Mouse (Mus musculus) embryo, embryonic 9.5 days (tissue): ENCODE measurements around the gene Lrrc66.
"Not testable (repeated sequence)": the region's sequence is repeated elsewhere in the genome, so short reads cannot be mapped to it uniquely, and the experiment has no call there.

Source experiments
- DNase-seq: peaks from one replicate; pipeline ENCODE4 v3.0.0-alpha.2; 2017; ENCODE audit errors: extremely low spot score

Lrrc66 gene

DNA sequence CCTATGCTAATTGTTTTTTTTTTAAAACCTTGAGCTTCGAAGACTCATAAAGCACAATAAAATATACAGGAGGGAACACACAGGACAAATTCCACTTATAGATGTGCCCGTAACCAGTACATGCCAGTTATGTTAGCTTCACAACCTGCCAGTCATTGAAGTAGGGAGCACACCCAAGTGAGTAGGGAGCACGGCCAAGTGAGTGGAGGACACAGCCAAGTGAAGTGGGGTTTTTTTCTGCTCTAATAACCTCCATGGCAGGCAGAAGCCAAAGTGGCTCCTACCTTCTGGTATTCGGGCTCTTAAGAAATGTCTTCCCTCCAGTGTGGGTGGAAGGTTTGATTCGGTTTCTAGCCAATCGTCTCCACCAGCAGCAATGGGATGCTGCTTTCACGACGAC, 19.0 kb downstream of the Lrrc66 start:
- no peak for DNase-seq

DNA sequence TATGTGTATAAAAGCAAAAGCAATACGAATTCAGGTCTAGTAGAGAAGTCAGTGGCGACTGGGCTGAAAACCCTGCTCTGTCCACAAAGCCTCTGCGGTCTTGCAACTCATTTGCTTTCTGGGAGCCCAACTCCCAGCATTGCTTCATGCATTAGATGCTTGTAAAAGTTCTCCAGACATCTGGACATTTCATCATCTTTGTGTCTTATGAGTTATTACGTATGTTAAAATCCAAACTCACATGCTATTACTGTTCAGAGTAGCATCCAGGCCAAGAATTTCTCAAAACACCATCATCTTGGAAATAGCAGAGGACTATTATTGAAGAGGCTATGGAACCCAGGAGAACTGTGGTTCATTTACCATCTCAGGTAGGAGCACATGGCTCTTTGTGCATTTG, 21.3 kb downstream of the Lrrc66 start:
- no peak for DNase-seq

DNA sequence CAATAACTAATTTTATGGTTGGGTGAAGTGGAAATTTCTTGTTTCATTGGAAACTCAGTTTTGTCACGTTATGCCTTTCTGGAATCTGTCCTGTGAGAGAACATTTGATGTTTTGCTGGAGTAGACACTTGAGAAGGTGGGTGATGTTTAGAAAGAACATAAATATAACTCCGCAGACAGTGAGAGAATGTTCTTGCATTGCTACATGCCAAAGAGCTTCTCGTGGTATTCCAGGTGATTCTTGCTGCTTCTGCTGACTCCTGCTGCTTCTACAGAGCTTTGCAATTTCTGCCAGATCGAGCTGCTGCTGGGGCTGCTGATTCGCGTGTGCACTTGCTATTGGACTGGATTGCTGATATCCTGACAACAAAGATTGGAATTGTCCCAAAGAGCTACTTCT, 27.4 kb downstream of the Lrrc66 start:
- no peak for DNase-seq

DNA sequence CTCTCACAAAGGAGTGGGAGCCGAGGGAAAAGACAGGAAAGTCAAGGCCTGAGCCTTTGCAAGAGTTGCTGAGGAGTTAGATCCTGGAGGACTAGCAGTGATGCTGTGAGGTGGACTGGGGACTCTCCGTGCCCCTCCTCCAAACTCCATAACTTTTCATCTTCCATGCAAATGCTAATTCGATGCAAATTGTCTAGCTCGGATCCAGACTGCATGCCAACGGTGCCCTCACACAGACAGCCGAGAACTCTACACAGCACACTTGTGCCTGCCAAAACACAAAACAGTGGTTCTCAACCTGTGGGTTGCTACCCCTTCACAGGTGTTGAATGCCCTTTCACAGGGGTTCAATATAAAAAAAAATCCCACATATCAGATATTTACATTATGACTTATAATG, 27.8 kb downstream of the Lrrc66 start:
- no peak for DNase-seq

DNA sequence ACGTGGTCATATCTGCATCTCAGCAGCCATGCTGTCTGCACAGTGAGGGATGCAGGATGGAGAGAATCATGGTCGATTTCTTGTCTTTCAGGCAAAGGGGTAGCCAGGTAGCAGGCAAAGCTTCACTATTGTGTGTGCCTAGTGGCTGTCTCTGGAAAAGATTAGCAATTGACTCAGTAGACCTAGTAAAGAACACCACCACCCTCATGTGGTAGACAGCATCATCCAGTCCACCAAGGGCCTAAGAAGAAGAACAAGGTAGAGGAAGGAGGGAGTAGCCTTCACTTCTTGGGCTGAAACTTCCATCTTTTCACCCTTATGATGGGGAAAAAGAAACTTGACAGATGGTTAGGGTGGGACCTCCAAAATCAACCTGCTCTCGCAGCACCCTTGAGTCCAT, 29.5 kb downstream of the Lrrc66 start:
- DNase-seq: no peak

DNA sequence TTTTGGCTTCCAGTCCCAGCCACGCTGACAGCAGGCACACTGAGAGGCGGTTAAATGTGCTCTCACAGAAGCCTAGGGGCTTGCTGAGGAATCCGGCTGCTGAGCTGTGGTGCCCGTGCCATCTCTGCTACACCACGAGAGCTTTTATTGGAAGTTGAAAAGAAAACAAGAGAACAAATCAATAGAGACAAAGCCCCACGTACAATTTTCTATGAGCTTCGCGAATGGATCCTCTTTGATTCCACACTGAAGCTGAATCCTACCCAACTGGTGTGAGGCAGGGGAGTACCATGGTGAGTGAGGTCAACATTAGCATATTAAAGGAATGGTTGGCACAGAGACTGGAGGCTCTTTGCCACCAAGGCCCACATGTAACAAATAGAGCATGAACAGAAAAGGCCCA, 31.0 kb downstream of the Lrrc66 start:
- no peak for DNase-seq

DNA sequence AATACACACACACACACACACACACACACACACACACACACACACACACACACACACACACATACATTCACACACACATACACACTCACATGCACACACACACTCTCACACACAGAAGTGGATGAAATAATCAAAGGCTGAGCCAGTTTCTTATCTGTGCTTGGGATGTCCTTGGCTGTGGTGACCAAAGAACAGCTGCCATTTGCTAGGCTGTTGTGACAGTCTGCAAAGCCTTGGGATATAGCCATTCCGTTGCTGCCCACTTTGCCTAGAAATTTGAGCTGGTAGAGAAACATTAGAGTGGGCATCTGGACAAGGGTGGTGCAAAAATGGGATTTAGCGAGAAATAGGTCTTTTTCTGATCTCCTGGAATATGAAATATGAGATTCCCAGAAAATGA, 32.3 kb downstream of the Lrrc66 start:
- DNase-seq: no peak

DNA sequence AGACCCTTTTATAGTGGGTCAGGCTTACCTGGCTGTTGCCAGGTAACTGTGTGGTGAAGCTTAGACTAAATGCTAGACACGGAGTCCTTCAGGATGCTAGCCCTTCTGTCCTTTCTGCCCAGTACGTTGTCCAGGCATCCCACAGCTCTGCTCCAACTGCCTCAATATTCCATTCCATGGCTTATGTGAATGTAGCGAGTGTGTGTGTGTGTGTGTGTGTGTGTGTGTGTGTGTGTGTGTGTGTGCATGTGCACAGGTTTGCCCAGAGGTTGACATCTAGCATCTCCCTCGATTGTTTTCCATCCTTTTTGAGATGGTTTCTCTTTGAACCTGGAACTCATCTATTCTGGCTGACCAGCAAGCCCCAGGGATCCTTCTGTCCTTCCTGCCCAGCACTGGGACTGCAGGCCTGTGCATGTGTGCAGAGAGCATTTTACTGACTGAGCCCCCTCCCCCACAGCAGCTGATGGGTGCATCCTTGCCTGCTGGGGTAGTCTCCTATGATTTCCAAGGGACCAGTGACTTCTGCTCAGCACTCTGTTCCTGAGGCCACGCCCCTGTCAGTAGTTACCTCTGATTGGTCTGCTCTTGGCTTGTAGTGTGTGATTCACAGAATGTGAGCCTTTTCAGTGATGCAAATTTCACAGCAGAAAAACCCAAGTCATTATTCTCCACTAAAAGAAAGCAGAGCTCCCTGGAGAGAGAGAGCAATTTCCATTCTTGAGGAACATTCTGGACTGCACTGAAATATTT, 33.2 kb downstream of the Lrrc66 start:
- no peak for DNase-seq

DNA sequence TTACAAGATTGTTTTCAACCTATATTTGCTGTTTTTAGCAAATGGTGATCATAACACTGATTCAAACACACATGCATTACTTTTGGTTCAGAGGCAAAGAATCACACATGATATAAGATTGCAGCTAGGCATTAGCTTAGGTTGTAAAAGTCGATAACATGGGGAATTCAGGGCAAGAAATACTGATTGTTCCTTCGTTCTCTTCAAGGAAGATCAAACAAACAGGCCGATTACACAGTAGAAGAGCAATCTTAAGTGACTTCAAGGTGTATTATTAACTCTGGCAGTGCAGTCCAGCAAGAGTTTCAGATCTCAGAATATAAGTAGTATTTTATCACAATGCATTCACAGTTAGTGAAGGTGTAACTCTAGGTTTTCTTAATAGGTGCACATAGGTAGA, 45.2 kb downstream of the Lrrc66 start:
- no peak for DNase-seq

DNA sequence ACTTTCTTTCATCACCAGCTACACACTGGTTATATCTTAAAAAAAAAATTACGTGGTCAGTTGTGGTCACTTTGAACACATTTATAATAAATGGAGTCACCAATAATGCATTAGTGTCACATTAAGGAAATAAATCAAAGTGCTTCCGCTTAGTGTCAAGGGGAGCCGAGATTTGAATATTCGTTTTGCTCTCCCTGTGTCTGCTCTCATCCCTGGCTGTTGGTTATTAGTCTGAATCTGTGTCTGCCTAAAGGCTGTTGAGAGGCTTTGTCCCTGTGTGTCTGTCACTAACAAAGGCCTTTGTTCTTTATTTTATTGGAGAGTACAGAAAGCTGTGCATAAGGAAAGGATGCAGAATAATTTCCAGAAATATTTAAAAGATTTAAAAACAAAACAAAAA, 45.7 kb downstream of the Lrrc66 start:
- DNase-seq: no peak

DNA sequence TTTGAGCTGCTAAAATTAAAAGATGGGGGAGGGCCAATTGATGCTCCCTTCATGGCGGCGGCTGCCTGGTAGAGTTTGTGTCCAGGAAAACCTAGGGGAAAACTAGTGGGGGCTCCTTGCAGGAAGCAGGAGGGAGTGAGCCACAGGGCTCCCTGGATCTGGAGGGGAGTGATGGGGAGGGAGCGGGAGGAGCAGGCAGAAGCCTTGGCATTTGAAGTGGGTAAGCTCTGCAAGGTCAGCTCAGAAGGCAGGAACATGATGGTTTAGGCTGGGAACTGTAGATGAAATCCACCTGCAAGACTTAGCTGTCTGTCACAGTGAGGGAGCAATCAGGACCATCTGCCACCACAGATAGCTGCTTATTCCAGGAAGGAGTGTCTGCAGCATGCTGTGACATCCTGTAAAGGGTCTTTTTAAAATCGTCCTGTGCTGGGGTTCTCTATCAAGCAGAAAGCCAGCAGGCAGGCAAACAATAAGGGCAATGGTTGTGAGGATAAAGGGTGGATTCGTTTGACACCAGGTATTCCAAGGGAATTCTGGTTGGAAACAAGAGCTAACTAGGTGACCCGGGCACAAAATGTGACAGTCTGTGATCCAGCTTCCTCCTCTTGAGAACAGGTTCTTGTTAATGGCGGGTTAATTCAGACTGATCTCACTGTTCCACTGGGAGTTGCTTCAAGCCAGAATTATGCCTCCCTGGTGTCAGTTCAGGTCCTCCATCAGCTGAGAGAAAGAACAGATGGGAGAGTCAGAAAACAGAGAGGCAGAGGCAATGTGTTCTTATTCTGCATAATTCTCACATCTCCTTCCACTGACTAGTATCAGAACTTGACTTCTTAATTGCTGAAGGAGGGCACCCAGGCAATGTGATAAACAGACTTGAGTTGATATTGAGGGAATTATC, 46.9 kb downstream of the Lrrc66 start:
- no peak for DNase-seq

DNA sequence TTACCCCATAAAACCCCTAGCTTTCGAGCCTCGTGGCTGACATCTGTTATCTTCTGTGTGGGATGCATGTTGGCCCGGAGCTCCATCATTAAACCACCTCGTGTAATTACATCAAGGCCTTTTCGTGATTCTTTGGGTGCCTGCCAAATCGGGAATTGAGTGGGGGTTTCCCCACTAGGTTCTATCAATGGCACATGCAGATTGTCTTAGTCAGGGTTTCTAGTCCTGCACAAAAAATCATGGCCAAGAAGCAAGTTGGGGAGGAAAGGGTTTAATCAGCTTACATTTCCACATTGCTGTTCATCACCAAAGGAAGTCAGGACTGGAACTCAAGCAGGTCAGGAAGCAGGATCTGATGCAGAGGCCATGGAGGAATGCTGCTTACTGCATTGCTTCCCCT, 48.3 kb downstream of the Lrrc66 start:
- DNase-seq: not testable (repeated sequence)

DNA sequence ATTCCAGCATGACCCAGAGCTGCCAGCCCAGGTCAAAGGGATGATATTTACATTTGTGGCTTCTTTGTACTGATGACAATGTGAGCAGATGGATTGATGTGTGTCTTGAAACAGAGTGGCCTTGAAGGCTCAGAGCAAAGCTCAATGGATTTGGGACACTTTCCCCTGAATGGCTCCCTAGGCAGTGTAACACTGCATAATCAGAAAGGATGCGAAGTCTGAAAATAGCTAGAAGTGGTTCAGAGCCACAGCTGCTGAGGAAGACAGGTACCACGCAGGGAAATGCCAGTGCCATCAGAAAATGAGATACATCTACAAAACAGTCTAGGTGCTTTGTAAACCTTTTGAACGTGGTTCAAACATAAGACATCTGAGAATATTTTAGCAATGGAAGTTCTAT, 54.2 kb downstream of the Lrrc66 start:
- no peak for DNase-seq

DNA sequence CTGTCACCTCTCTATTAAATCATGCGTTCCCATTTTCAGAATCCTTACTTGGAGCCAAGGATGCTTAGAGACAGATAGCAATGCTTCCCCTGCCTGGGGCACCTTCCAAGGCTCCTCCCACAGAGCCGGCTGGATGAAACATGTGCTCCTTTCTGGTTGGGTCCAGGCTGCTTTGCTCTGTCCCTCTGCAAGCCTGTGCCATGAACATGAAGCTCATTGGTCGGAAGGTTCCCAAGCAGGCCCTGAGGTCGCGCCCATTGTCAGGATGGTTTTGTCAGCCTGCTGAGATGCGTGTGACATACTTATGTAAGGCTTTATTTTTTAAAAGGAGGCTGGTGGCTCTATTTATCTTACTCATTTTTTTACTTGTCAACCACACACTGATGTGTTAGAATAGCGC, 55.6 kb downstream of the Lrrc66 start:
- DNase-seq: no peak

DNA sequence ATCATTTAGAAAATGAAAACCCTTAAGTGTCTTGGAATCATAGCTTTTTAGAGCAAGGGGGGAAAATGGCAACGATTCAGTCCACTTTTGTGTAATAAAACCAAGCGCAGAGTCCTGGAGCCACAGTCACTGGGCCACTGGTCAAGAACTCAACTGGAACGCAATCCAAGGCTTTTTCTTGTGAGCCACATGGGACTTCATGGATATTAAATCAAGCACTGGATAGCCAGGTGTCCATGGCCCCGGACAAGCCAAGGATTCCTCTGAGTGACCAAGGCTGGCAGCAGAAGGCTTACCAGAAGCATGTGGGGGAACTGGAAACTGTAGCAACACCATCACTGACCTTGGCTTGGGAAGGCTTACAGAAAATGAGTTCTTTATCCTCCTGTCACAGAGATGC, 57.7 kb downstream of the Lrrc66 start:
- DNase-seq: no peak

DNA sequence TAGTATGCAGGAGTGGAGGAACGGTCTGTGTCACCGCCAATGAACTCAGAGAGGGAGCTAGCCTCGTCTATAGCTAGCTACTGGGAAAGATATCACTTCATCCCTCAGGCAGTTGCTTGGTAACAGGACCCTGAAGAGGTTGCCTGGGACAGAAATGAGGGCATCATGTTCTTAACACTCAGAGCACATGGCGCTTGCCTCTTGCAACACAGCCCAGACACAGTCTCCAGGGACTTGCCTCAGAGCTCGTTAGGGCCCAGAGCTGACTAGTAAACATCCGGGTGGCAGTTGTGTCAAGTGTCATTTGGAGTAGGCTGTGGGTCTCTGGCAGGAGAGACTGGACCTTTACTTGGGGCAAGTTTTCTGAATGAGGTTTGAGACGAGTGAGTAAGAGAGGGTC, 58.5 kb downstream of the Lrrc66 start:
- DNase-seq: no peak

DNA sequence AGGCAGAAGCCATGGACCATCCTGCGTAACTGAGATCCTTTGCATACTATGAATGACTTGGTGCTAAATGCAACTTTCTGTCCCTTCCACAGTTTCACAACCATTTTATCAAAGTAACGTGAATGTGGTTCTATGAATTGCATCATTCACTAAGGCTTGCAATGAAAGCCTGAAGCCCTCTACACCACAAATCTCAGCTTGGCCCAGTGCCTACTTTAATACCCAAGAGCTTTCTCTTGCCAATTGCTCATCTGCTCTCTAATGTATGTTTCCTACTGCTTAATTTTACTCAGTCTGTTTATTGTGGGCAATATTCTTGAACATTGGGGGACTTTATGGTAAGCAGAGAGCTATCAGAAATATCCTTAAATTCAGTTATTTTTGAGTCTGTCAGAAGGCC, 59.5 kb downstream of the Lrrc66 start:
- DNase-seq: no peak

DNA sequence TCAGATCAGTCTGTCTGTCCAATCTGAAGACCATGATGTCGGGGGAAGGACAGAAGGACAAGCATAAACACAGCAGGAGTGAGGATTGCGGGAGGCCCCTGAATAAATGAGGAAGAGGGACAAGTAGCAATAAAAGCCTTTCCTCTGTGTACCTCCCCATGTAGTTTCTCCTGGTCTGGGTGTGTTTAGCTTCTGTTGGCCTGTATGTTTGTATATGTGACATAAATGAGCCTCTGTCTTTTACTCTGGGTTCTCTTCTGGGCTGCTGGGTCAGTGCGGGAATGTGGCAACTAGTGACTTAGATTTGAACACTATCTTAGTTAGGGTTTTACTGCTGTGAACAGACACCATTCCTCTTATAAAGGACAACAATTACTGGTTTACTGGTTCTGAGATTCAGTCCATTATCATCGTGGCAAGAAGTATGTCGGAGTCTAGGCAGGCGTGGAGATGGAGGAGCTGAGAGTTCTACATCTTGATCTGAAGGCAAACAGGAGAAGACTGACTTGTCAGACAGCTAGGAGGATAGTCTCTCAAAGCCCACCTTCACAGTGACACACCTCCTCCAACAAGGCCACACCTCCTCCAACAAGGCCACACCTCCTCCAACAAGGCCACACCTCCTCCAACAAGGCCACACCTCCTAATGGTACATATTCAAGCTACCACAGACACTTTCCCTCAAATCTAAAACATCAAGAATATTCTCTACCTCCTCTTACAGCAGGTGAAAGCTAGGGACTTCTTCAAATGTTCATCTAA, 60.8 kb downstream of the Lrrc66 start:
- no peak for DNase-seq

DNA sequence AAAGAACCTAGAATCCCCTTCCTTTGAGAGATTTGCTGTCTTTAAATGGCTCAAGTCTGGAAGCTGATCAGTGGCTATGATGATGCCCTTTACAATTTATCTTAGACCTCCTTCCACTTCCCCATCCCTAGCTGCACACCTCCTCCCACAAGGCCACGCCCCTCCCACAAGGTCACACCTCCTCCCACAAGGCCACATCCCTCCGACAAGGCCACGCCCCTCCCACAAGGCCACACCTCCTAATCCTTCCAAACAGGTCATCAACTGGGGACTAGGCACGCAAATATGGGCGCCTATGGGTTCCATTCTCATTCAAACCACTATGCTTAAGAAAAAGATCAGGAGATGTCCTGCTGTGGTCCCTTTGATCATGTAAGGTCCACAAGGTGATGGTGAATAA, 63.1 kb downstream of the Lrrc66 start:
- DNase-seq: no peak

DNA sequence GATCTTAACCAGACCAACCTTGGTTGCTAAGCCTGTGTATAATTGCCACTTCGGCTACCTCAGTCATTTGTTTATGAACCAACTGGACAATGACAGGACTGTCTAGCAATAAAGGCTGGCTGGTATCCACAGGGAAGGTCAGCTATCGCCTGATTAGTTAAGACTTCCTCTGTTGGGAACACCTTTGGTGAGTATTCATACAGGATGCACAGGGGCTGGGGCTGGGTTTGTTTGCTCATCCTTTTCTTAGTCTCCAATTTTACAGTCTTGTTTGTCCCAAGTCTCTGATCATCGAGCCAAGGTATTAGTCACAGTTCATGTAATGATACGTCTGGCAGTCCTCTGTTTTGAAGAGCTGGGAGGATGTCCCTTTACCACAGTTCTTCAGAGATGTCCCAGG, 65.4 kb downstream of the Lrrc66 start:
- no peak for DNase-seq

DNA sequence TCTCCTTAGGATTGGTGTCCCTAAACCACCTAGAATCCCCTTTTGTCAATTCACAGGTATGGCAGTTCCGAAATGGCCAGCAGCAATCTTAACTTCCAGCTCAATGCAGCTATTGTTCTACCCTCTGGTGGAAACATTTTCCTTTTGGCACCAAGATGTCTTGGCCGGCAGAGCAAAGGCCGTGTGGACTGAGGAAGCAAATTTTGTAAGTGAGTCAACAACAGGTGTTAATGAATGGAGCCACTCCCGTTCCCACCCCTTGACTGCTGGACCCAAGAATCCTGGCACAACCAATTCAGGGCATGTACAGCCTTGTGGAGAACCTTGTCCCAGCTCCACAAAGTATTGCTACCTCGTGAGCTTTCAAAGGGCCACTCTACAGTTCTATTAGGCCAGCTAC, 66.2 kb downstream of the Lrrc66 start:
- DNase-seq: no peak

DNA sequence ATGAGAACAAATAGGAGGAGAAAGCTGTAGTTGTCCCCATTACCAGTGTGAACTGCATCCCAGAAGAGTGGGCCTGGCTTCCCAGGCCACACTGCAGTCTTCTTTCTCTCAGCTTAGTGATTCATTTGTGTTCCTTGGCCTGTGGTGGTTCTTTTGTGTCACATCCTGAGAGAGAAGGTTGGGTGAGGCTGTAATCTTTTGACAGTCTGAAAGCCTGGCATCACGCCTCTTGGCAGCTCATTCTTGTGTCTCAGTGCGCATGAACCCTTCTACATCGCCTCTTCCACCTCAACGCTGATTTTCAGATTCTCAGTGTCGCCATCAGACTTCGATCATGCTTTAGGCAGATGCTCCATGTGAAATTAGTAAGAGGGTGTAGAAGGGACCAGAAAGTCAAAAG, 68.3 kb downstream of the Lrrc66 start:
- no peak for DNase-seq

DNA sequence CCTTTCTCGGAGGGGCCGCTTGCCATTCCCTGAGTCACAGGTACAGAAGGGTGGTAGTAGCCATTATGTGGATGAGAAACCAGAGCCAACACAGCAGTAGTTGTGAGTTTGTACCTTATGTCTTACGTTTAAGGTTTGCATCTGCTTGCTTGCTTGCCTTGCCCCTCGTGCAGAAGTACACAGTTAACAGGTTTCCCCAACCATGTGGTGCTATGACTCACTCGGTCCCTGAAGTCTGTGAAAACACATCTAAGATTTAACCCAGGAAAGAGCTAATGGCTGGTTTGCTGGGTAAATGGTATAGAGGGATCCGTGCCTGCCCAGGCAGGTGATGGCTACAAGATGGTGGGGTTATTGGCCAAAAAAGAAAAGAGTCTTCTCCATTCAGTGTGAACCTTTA, 73.6 kb downstream of the Lrrc66 start:
- no peak for DNase-seq
